Mouse (Mus musculus) olfactory bulb, adult 2 months (tissue): Measurements from ENCODE around the gene Hsd17b2. TPM values are rescaled to one million over a fixed set of nuclear protein-coding genes. Genes with fewer than 3 reads are reported as not detected.

Experiments
- H3K27ac ChIP-seq: fragments of 200-500 bp; 2 replicates; pipeline ENCODE4 v1.5.1; 2012; ENCODE audit warnings: low read depth, low read length; ENCODE audit not compliant: insufficient read depth
- H3K4me1 ChIP-seq: fragments of 200-500 bp; 2 replicates; pipeline ENCODE4 v1.6.1; 2012; ENCODE audit warnings: low read length; ENCODE audit not compliant: control insufficient read depth, insufficient read depth
- H3K4me3 ChIP-seq: fragments of 200-500 bp; 2 replicates; pipeline ENCODE4 v1.5.1; 2012; ENCODE audit warnings: mild to moderate bottlenecking, low read depth, low read length, moderate library complexity; ENCODE audit not compliant: insufficient read depth
- CTCF ChIP-seq: fragments of 200-500 bp; IDR thresholded peaks from 2 replicates; pipeline ENCODE4 v1.5.1; 2012; ENCODE audit warnings: low read depth, mild to moderate bottlenecking, low read length, moderate library complexity; ENCODE audit not compliant: insufficient read depth
- POLR2A ChIP-seq: fragments of 200-500 bp; IDR thresholded peaks from 2 replicates; pipeline ENCODE4 v1.6.1; 2012; ENCODE audit warnings: mild to moderate bottlenecking, low read depth, low read length, moderate library complexity; ENCODE audit not compliant: insufficient read depth
- whole genome bisulfite sequencing: fragments of 180-500 bp; shearing (Covaris S2); methylation state at CpG from one replicate; pipeline ENCODE4 v1.1.7; 2018; 5-methylcytosine and 5-hydroxymethylcytosine counted together
- polyA plus RNA-seq: library from polyadenylated mRNA; stranded (reverse); fragments of >200 nt; gene quantifications from 2 replicates; pipeline ENCODE4 v1.2.4, GENCODE M21; 2012; ENCODE audit warnings: low replicate concordance; ENCODE audit not compliant: missing spikeins, insufficient read depth, insufficient read length

Hsd17b2 gene
- polyA plus RNA-seq: not detected in 2 replicates

DNA sequence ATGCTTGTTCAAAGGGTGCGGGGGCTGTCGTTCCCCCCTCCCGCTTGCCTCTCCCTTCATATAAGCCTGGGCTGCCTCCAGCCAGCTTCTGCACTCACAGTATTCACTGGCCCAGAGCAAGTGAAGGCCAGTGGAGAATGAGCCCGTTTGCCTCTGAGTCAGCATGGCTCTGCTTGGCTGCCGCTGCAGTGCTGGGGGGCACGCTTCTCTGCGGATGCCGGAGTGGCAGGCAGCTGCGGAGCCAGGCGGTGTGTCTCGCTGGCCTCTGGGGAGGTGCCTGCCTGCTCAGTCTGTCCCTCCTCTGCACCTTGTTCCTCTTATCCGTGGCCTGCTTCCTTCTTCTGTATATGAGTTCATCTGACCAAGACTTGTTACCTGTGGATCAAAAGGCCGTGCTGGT lies at the start of gene Hsd17b2:
Gene Hsd17b2 (plus strand): TSS at position 46 of the 400 bp plus-strand sequence.
- no peak within 1 kb of the TSS for H3K4me3 ChIP-seq
- no peak for TF ChIP-seq POLR2A
- TF ChIP-seq CTCF: no peak
- peaks cover 4% of the 10 kb centered on the region; the same call in 1 of the 2 replicates for H3K4me1 ChIP-seq
- H3K27ac ChIP-seq: no peak within 1 kb of the TSS
- WGBS: 46% methylated on average over 13 of the region's 13 CpGs

DNA sequence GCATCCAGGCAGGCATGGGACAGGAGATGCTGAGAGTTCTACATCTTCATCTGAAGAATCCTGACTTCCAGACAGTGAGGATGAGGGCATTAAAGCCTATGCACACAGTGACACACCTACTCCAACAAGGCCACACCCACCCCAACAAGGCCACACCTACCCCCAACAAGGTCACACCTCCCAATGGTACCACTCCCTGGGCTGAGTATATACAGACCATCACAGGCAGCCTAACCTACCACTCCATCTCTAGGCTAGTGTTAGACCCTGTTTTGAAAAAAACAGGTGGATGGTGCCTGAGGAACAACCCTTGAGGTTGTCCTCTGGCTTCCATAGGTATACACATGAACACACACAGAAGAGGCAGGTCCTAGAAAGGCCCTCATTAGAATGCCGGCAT lies 49.4 kb upstream of the Hsd17b2 start:
- TF ChIP-seq CTCF: no peak
- no peaks in the 10 kb centered on the region for H3K4me1 ChIP-seq
- 96% methylated on average over 1 of the region's 1 CpGs for WGBS
- H3K27ac ChIP-seq: no peak overlapping the region
- no peak overlapping the region for H3K4me3 ChIP-seq

DNA sequence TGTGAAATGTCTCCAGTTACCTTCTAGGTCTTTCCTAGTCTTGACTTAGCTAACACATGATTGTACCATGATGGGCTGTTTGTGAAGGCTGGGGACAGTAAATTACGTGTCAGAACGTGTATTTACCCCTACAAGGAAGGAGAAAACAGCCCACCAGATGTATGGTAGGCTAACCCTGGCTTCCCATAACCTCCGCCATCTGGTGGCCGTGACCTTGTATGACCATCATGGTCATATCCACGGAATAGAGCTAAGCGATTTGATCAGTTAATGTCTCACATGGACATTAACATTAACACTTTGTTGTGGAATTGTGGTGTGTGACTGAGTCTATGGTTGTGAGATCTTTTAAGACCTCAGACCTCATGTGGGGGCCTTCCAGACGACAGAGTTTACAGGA lies 42.7 kb upstream of the Hsd17b2 start:
- no peak overlapping the region for H3K4me3 ChIP-seq
- 86% methylated on average over 7 of the region's 7 CpGs for WGBS
- peaks cover 3% of the 10 kb centered on the region for H3K4me1 ChIP-seq
- no peak overlapping the region for H3K27ac ChIP-seq
- TF ChIP-seq CTCF (no peak), POLR2A (no peak)

DNA sequence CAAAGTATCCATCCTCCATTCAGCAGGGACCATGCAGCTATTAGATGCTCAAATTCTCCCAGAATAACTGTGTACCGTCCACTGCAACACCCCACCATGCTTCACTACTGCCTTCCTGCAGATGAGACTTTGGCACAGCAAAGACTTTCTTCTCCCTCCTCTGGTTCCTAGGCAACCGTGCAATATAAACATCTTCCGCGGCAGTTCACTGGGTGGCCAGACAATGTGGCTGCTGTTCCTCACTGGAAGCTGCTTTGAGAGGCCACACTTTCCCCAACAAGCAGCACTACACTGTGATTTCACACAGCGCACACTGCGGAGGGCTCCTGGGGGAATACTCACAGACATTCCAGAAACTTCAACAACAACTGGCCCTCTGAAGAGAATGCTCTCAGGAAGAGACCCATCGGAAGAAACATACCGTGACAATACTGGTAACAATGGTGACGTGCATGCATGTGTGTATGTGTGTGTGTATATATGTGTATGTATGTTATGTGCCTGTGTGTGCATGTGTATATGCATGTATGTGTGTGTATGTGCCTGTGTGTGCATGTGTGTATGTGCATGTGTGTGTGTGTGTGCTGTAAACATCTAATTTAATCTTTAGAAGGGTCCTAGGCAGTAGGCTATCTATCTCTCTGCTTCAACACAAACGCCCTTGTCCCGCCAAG lies 41.2 kb upstream of the Hsd17b2 start:
- no peak overlapping the region for H3K27ac ChIP-seq
- 24% methylated on average over 11 of the region's 11 CpGs for WGBS

DNA sequence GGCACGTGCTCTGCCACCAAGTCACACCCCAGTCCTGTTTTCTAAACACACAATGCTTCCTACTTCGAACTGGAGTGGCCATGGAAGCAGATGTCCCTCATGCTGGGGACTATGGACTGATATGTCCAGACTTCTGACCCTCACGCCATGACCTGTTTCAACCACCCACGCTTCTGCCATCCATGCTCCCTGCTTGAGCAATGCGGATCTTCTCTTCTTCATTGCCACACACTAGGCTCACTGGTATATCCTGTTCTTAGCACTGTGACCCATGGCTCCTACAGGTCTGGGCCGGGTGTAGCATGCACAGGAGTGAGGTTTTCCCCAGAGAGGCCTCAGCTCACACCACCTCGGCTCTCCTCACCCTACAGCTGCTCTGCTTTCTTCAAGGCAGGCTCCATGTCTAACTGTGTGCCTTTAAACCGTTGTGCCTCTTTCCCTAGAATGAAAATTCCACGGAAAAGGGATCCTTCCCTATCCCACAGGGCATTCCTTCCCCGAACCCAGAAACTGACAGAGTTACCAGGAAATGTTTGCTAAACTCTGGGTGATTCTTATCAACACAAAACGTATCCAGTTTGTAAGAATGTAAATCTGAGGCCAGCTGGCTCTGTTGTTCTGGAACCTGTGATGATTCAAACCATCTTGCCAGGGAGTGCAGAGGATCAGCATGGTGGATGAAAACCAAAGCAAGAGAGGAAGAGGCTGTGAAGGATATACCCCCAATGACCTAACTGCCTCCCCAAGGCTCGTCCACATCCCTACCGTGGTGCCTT lies 34.2 kb upstream of the Hsd17b2 start:
- Histone ChIP-seq H3K27ac (no peak overlapping the region), H3K4me3 (no peak overlapping the region), H3K4me1 (no peaks in the 10 kb centered on the region)
- TF ChIP-seq POLR2A (no peak), CTCF (no peak)
- 88% methylated on average over 13 of the region's 13 CpGs for WGBS

More for the DNA sequence above, 41.2 kb upstream of the Hsd17b2 start:
- H3K4me3 ChIP-seq: no peak overlapping the region
- TF ChIP-seq CTCF (no peak), POLR2A (no peak)
- peaks cover 3% of the 10 kb centered on the region for H3K4me1 ChIP-seq

DNA sequence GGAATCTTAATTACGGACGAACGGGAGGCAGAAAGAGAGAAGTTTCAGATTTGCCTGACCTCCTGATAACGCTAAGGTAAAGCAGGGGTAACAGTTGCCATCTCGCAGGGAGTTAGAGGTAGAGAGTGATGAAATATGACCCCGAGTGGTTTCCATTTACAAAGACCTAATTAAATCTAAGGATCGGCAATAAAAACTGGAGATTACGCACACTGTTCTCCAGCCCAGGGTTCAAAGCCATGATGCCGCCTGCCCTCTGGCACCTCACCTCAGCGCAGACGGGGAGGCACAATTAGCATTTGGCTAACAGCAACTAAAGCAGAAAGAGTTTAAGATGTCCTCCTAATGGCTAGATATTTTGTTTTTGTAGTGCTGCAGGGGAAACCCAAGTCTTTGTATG lies 31.2 kb upstream of the Hsd17b2 start:
- 52% methylated on average over 11 of the region's 11 CpGs for WGBS

DNA sequence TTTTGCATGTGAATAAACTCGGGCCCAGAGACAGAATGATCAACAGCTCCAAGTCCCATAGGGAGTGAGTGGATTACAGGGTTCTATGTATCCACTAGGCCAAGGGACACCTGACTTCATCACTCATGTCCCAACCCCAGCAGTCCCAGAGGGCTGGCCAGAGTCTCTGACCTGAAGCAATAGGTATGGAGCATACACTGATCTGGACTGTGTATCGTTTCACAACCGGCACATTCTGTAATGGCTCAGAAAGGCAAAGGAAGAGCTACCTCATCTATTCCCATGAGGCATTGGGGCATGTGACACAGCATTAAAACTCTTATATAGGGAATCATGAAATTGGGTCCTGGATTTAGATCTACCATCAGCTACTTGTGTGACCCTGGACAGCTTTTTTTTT lies 29.1 kb upstream of the Hsd17b2 start:
- WGBS: 84% methylated on average over 3 of the region's 3 CpGs
- TF ChIP-seq POLR2A (no peak), CTCF (no peak)
- Histone ChIP-seq H3K4me3 (no peak overlapping the region), H3K4me1 (no peaks in the 10 kb centered on the region), H3K27ac (no peak overlapping the region)

More for the DNA sequence above, 31.2 kb upstream of the Hsd17b2 start:
- TF ChIP-seq POLR2A (no peak), CTCF (no peak)
- Histone ChIP-seq H3K27ac (no peak overlapping the region), H3K4me3 (no peak overlapping the region), H3K4me1 (no peaks in the 10 kb centered on the region)

DNA sequence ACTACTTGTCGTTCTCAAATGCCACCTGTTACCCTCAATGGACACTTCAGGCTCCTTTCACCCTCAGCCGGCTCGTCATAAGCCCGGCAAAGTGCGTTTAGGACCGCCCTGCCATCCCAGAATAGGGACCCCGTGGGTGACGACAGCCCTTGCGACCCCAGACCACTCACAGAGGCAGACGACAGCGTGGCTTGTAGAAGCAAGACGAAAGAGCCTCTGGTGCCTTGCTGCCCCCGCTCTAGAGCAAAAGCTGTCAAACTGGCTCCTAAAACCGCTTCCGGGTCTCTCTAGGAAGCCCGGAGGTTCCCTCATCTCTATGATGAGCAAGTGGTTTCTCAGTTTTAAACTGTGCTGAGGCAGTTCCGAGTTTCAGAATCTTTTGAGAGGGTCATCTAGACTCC lies 28.3 kb upstream of the Hsd17b2 start, which contains the start of gene Sdr42e1:
Gene Sdr42e1 (minus strand): TSS at position 260 of the 401 bp plus-strand sequence.
- TF ChIP-seq POLR2A (no peak), CTCF (no peak)
- H3K4me1 ChIP-seq: no peaks in the 10 kb centered on the region
- 17% methylated on average over 17 of the region's 17 CpGs for WGBS
- peak within 1 kb of the TSS; percentile 47 for H3K4me3 ChIP-seq
- no peak within 1 kb of the TSS for H3K27ac ChIP-seq

DNA sequence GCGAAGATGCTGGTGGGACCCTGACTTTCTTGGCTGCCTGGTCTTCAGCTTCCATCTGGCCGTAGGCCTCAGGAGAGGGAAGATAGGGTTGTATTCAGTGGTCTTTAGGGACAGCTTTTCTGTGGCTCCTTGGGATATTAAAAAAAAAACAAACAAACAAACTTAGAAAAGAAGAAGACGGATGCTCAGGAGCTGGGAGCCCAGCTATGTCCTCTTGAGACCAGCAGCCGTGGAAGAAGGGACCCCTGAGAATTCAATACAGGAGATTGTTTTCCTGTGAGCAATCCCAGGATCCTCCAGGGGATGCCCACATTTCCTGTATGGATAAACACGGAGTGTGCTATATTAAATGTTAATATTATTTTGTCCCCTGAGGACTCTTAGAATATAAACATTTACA lies 26.5 kb upstream of the Hsd17b2 start:
- no peak for TF ChIP-seq POLR2A
- TF ChIP-seq CTCF: no peak
- 81% methylated on average over 5 of the region's 5 CpGs for WGBS
- Histone ChIP-seq H3K27ac (no peak overlapping the region), H3K4me1 (no peaks in the 10 kb centered on the region), H3K4me3 (no peak overlapping the region)
